Mouse (Mus musculus): ENCODE results near the gene Anks1. TPM values are rescaled to one million over a fixed set of nuclear protein-coding genes. Genes with fewer than 3 reads are reported as not detected.

Anks1 gene
- polyA plus RNA-seq, 1 experiment from 2014 or later: 19.5 TPM

DNA sequence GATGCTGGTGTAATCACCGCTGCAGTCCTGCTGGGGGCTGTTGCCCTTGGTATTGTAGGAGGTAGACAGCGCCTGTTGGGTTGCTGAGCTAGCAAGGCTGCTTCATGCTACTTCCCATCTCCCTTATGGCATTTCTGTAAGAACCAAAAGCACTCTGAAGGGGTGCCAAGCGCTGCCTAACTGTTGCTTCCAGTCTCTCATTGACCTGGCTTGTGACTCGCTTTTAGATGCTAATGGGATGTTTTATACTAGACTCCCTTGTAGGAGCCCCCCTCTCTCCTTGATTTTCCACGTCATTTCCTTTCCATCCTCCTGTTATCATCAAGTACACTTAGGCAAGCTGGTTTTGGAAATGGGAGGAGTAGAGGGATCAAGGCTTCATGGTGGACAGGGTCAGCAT lies 60.8 kb downstream of the Anks1 start:
- 85% methylated on average over 5 of the region's 5 CpGs for WGBS
- ATAC-seq (ENCODE audit: insufficient number of reproducible peaks, insufficient read depth, low FRiP score, low read depth): no peak

DNA sequence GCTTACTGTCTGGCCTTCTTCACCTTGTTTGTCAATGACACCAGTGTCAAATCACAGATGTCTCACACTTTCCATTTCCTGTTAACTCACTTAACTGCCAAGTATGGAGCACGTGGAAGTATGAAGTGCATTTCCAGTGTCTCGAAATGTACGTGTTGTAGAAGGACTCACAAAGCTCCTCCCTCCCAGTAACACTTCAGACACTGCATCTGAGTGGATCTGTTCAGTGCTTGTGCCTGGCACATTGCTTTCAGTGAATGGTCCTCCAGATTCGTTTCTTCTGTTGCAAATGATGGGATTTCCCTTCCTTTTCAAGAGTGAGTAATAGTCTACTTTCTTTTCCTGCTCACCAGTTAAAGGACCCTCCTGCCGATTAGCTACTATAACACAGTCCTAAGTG lies 61.2 kb downstream of the Anks1 start:
- no peaks in the 10 kb centered on the region for H3K4me1 ChIP-seq (ENCODE audit: control insufficient read depth, insufficient read depth, low read length)
- no peaks in the 10 kb centered on the region for H3K9me3 ChIP-seq (ENCODE audit: control insufficient read depth, low read depth, low read length)
- ATAC-seq (ENCODE audit: insufficient number of reproducible peaks, insufficient read depth, low FRiP score, low read depth): no peak
- no peak overlapping the region for H3K4me3 ChIP-seq (ENCODE audit: low read depth, low read length)
- no peak overlapping the region for H3K4me2 ChIP-seq (replicated peaks; ENCODE audit: low read depth, low read length)
- no peak overlapping the region for H3K9ac ChIP-seq (replicated peaks; ENCODE audit: low read depth, low read length)
- H3K36me3 ChIP-seq (ENCODE audit: control insufficient read depth, insufficient read depth, low read length): no peaks in the 10 kb centered on the region
- no peaks in the 10 kb centered on the region for H3K27me3 ChIP-seq (ENCODE audit: control insufficient read depth, insufficient read depth, low read length)
- WGBS: 83% methylated on average over 5 of the region's 5 CpGs
- no peak overlapping the region for H3K27ac ChIP-seq (ENCODE audit: low read length)

More for the DNA sequence above, 60.8 kb downstream of the Anks1 start:
- no peaks in the 10 kb centered on the region for H3K4me1 ChIP-seq (ENCODE audit: control insufficient read depth, insufficient read depth, low read length)
- H3K27ac ChIP-seq (ENCODE audit: low read length): no peak overlapping the region
- no peaks in the 10 kb centered on the region for H3K36me3 ChIP-seq (ENCODE audit: control insufficient read depth, insufficient read depth, low read length)
- no peaks in the 10 kb centered on the region for H3K27me3 ChIP-seq (ENCODE audit: control insufficient read depth, insufficient read depth, low read length)
- no peak overlapping the region for H3K4me2 ChIP-seq (replicated peaks; ENCODE audit: low read depth, low read length)
- no peak overlapping the region for H3K4me3 ChIP-seq (ENCODE audit: low read depth, low read length)
- H3K9me3 ChIP-seq (ENCODE audit: control insufficient read depth, low read depth, low read length): no peaks in the 10 kb centered on the region
- H3K9ac ChIP-seq (replicated peaks; ENCODE audit: low read depth, low read length): no peak overlapping the region

DNA sequence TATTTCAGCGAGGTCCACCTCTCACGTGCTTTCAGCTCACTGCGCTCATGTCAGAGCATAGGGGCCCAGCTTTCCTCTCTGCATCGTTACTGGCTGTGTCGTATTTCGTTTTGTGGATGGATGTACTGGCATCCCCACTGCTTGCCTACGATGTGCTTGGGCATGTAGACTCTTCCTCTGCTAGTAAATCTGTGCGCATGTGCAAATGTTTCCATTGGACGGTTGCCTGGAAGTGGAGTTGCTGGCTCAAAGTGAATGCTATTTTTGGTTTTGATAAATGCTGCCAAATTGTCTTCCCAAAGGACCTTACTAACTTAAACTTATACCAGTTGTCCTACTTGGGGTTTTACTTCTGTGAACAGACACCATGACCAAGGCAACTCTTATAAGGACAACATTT lies 62.4 kb downstream of the Anks1 start:
- Histone ChIP-seq H3K27ac (ENCODE audit: low read length) (no peak overlapping the region), H3K4me2 (replicated peaks; ENCODE audit: low read depth, low read length) (no peak overlapping the region), H3K36me3 (ENCODE audit: control insufficient read depth, insufficient read depth, low read length) (peaks cover 4% of the 10 kb centered on the region), H3K9me3 (ENCODE audit: control insufficient read depth, low read depth, low read length) (no peaks in the 10 kb centered on the region), H3K27me3 (ENCODE audit: control insufficient read depth, insufficient read depth, low read length) (no peaks in the 10 kb centered on the region), H3K4me1 (ENCODE audit: control insufficient read depth, insufficient read depth, low read length) (no peaks in the 10 kb centered on the region), H3K4me3 (ENCODE audit: low read depth, low read length) (no peak overlapping the region), H3K9ac (replicated peaks; ENCODE audit: low read depth, low read length) (no peak overlapping the region)
- 83% methylated on average over 9 of the region's 9 CpGs for WGBS
- no peak for ATAC-seq (ENCODE audit: insufficient number of reproducible peaks, insufficient read depth, low FRiP score, low read depth)

DNA sequence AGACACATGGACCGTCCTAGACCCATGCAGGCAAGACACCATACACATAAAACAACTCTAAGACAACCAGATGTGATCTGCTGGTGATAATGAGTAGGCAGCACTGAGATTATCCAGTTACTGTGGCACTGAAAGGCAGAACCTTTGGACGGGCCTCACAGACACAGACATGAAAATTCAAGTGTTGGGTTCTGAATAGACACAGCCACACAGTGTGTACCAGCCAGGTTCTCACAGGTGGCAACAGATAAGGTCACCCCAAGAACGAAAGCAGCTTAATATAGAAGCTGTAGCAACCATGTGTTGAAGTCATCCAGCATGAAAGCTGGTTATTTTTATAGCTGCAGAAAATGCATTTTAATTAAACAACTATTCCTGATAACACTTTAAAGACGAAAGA lies 64.2 kb downstream of the Anks1 start:
- H3K27ac ChIP-seq (ENCODE audit: low read length): no peak overlapping the region
- no peak overlapping the region for H3K4me3 ChIP-seq (ENCODE audit: low read depth, low read length)
- no peaks in the 10 kb centered on the region for H3K27me3 ChIP-seq (ENCODE audit: control insufficient read depth, insufficient read depth, low read length)
- ATAC-seq (ENCODE audit: insufficient number of reproducible peaks, insufficient read depth, low FRiP score, low read depth): no peak
- peaks cover 19% of the 10 kb centered on the region for H3K36me3 ChIP-seq (ENCODE audit: control insufficient read depth, insufficient read depth, low read length)
- H3K9ac ChIP-seq (replicated peaks; ENCODE audit: low read depth, low read length): no peak overlapping the region
- H3K4me1 ChIP-seq (ENCODE audit: control insufficient read depth, insufficient read depth, low read length): no peaks in the 10 kb centered on the region
- no peaks in the 10 kb centered on the region for H3K9me3 ChIP-seq (ENCODE audit: control insufficient read depth, low read depth, low read length)
- H3K4me2 ChIP-seq (replicated peaks; ENCODE audit: low read depth, low read length): no peak overlapping the region
- 85% methylated on average over 4 of the region's 4 CpGs for WGBS

DNA sequence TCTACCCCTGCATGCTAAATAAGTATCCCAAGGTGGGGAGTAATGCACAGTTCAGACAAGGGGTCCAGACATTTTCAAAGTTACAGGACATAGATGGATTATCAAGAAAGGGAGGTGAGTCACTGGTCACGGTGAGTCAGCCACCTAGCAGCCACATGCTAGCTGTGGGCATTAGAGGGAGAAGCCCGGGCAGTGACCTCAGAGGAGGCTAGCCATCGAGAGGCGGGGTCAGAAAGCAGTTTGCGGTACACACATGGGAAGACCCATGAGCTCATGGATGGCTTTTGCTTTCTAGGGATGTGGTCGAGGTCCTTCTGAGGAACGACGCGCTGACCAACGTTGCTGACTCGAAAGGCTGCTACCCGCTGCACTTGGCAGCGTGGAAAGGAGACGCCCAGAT lies 67.2 kb downstream of the Anks1 start:
- Histone ChIP-seq H3K4me2 (replicated peaks; ENCODE audit: low read depth, low read length) (no peak overlapping the region), H3K4me3 (ENCODE audit: low read depth, low read length) (no peak overlapping the region), H3K9me3 (ENCODE audit: control insufficient read depth, low read depth, low read length) (no peaks in the 10 kb centered on the region), H3K9ac (replicated peaks; ENCODE audit: low read depth, low read length) (no peak overlapping the region), H3K36me3 (ENCODE audit: control insufficient read depth, insufficient read depth, low read length) (peaks cover 25% of the 10 kb centered on the region), H3K4me1 (ENCODE audit: control insufficient read depth, insufficient read depth, low read length) (no peaks in the 10 kb centered on the region), H3K27ac (ENCODE audit: low read length) (no peak overlapping the region), H3K27me3 (ENCODE audit: control insufficient read depth, insufficient read depth, low read length) (no peaks in the 10 kb centered on the region)
- 92% methylated on average over 14 of the region's 14 CpGs for WGBS
- no peak for ATAC-seq (ENCODE audit: insufficient number of reproducible peaks, insufficient read depth, low FRiP score, low read depth)

DNA sequence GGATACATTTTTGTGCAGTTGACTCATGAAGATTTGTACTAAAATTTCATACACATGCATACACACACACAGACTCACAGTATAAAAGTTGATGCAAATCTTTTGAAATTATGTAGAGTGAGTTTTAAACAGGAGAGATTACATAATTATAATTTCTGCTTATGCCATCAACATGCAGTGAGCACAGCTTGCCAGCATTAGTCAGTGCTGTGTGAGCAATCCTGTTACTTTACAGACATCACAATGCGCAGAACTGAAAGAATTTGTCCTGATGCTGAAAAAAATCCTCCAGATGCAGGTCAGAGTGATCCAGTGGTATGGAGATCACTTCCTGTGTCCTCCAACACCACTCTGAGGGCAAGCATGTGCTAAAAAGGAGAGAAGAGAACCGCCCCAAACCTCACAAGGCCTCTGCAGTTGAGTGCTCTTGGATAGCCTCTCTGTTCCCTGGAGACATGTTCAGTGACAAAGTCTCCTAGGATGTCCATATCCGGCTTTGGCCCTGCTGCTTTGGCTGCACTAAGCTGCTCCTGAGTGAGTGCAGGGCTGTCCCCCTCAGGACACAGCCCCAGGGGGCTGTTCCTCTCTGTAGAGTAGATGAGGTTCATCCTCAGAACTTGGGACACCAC lies 68.0 kb downstream of the Anks1 start:
- H3K4me2 ChIP-seq (replicated peaks; ENCODE audit: low read depth, low read length): no peak overlapping the region
- 89% methylated on average over 3 of the region's 3 CpGs for WGBS
- H3K36me3 ChIP-seq (ENCODE audit: control insufficient read depth, insufficient read depth, low read length): peaks cover 25% of the 10 kb centered on the region
- no peak overlapping the region for H3K4me3 ChIP-seq (ENCODE audit: low read depth, low read length)
- no peak for ATAC-seq (ENCODE audit: insufficient number of reproducible peaks, insufficient read depth, low FRiP score, low read depth)
- no peak overlapping the region for H3K9ac ChIP-seq (replicated peaks; ENCODE audit: low read depth, low read length)
- H3K27ac ChIP-seq (ENCODE audit: low read length): no peak overlapping the region
- H3K4me1 ChIP-seq (ENCODE audit: control insufficient read depth, insufficient read depth, low read length): no peaks in the 10 kb centered on the region
- no peaks in the 10 kb centered on the region for H3K9me3 ChIP-seq (ENCODE audit: control insufficient read depth, low read depth, low read length)
- no peaks in the 10 kb centered on the region for H3K27me3 ChIP-seq (ENCODE audit: control insufficient read depth, insufficient read depth, low read length)

DNA sequence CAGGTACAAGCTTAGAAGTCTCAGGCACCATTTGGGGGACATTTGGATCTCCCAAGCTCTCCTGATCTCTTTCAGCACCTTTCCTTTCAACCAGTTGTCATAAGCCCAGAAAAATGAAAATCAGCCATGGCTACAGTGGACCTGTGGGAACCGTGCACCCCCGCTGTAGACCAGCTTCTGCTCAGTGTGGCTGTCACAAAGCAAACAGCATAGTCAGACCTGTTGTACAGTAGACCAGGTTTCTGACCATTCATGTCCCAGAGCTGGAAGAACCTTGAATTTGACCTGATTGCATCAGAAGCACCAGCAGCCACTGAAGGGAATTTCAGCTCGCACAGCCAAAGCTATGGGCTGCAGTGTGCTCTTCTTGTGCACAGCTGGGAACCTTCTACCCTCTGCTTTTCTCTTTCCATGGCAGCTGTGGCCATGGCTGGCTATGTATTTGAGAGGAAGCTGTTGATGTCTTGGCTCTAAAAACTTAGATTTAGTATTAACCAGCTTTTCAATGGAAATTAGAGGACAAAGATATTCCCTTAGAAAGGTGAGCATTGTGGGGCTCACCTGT lies 71.4 kb downstream of the Anks1 start:
- Histone ChIP-seq H3K27me3 (ENCODE audit: control insufficient read depth, insufficient read depth, low read length) (no peaks in the 10 kb centered on the region), H3K9me3 (ENCODE audit: control insufficient read depth, low read depth, low read length) (no peaks in the 10 kb centered on the region), H3K27ac (ENCODE audit: low read length) (no peak overlapping the region), H3K36me3 (ENCODE audit: control insufficient read depth, insufficient read depth, low read length) (peaks cover 25% of the 10 kb centered on the region), H3K4me2 (replicated peaks; ENCODE audit: low read depth, low read length) (no peak overlapping the region), H3K4me1 (ENCODE audit: control insufficient read depth, insufficient read depth, low read length) (no peaks in the 10 kb centered on the region), H3K4me3 (ENCODE audit: low read depth, low read length) (no peak overlapping the region), H3K9ac (replicated peaks; ENCODE audit: low read depth, low read length) (no peak overlapping the region)
- 86% methylated on average over 3 of the region's 3 CpGs for WGBS
- ATAC-seq (ENCODE audit: insufficient number of reproducible peaks, insufficient read depth, low FRiP score, low read depth): no peak

DNA sequence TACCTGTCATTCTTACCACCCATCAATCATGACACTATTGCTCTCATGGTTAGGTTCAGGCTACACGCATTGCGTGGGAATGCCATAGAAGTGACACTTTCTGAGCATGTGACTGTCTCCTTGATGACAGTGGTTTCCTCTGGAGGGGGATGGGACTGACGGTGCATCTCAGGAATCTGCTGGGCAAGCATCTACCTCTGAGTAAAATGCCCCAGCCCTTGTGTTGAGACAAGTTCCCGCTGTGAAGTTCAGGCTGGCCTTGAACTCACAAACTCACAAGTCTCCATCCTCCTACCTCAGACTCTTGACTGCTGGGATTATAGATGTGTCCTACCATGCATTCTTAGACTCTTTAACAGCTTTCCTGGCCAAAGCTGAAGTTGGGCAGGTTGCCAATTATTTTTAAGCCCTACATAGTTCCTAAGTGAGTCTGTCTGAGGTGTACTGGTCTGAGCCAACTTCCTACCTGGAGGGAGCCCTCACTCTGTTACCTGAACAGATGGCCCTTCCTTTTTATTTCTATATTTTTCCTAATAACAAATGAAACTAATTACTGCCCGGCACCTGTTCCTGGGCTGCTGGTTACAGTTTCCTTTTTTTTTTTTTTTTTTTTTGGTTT lies 72.5 kb downstream of the Anks1 start:
- no peaks in the 10 kb centered on the region for H3K9me3 ChIP-seq (ENCODE audit: control insufficient read depth, low read depth, low read length)
- H3K36me3 ChIP-seq (ENCODE audit: control insufficient read depth, insufficient read depth, low read length): peaks cover 26% of the 10 kb centered on the region
- no peak overlapping the region for H3K9ac ChIP-seq (replicated peaks; ENCODE audit: low read depth, low read length)
- no peak overlapping the region for H3K27ac ChIP-seq (ENCODE audit: low read length)
- no peak for ATAC-seq (ENCODE audit: insufficient number of reproducible peaks, insufficient read depth, low FRiP score, low read depth)
- H3K4me3 ChIP-seq (ENCODE audit: low read depth, low read length): no peak overlapping the region
- no peaks in the 10 kb centered on the region for H3K4me1 ChIP-seq (ENCODE audit: control insufficient read depth, insufficient read depth, low read length)
- H3K4me2 ChIP-seq (replicated peaks; ENCODE audit: low read depth, low read length): no peak overlapping the region
- no peaks in the 10 kb centered on the region for H3K27me3 ChIP-seq (ENCODE audit: control insufficient read depth, insufficient read depth, low read length)
- WGBS: 89% methylated on average over 5 of the region's 5 CpGs
